Mouse (Mus musculus): Measurements from ENCODE around the gene Uso1.

The Uso1 gene

DNA sequence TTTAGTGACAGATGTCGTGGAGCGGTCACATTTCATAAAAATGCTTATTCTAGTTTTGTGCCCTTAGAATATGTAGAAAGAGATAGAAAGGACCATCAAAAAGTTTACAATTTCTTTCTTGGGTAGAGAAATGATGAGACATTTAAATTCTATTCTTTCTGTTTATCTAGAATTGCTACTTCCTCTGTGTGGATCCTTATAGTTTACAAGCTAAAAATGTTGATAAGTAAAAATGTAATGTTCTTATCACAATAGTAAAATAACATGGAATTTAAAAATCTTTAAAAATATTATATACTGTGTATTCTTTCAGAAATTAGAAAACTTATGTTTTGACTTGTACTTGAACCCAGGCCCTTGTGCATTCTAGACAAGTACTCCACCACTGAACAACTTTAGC is 107.2 kb downstream of the Uso1 start:
- DNase-seq: no peak

DNA sequence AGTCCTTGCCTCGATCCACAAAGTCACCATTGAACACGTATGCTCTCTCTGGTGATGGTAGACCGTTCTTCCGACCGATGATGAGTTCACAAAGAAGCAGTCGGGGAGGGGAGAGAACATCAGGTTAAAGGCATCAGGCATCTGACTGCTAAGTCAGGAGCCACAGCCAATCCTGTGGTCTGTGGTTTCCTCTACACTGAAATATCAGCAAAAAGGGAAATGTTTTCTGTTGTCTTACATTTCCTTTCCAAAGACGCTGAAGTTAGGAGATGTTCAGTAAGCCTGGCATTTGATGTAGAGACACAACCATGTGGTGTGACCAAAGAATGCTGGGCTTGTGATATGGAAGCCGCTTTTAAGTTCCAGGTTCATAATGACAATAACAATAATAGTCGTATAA is 107.7 kb downstream of the Uso1 start:
- no peak for DNase-seq

DNA sequence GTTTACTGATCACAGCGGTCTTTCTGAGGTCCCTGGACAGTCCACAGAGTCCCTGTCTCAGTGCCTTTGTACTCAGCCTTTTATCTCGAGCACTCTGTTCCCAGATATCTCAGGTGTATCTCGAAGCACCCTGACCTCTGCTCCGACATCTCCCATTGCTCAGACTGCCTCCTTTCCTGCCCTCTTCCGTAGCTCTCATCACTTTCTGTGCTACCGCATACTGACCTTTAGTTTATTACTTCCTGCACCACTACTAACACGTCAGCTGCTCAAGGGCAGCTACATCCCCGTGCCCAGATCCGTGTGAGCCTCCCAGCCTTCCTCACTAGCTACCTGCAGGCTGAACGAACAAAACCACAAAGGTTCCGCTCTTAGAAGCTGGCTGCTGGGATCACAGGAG is 110.9 kb downstream of the Uso1 start:
- DNase-seq: no peak

DNA sequence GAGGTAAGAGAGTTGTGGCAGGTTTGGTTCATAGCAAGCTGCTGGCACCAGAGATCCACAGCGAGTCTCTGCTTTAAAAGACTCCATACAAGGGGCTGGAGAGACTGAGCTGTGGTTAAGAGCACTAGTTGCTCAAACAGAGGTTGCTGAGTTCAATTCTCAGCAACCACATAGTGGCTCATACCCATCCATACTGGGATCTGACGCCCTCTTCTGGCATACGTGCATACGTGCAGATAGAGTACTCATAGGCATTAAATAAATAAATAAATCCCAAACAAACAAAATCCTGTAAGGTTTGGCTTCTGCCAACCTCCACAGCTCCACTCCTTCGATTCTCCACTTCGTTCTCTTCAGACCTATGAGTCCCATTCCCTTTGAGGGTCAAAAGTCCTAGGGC is 114.3 kb downstream of the Uso1 start:
- no peak for DNase-seq
